Mouse (Mus musculus) limb, embryonic 11.5 days (tissue): ENCODE results near the gene Olfr963. TPM values are rescaled to one million over a fixed set of nuclear protein-coding genes. Genes with fewer than 3 reads are reported as not detected.
A peak's percentile ranks its signal among the peaks of the same experiment; 100 is the strongest.
"Not testable (repeated sequence)": the region's sequence is repeated elsewhere in the genome, so short reads cannot be mapped to it uniquely, and the experiment has no call there.

ENCODE experiments used
- ATAC-seq: fragments of 200-750 bp; cut with Nextera tagmentation; 2 replicates; pipeline ENCODE4 v1.8.0; 2017; ENCODE audit warnings: low read depth; ENCODE audit not compliant: insufficient number of reproducible peaks, low FRiP score, low TSS enrichment
- DNase-seq: peaks from one replicate; pipeline ENCODE4 v3.0.0-alpha.2; 2015; ENCODE audit warnings: low spot score
- H3K27ac ChIP-seq: fragments of 300-500 bp; sonication (generic); replicated peaks from 2 replicates; pipeline ENCODE4 v1.5.1; 2014; ENCODE audit warnings: low read depth, mild to moderate bottlenecking, low read length
- H3K27me3 ChIP-seq: fragments of 300-500 bp; sonication (generic); 2 replicates; pipeline ENCODE4 v1.6.1; 2014; ENCODE audit warnings: mild to moderate bottlenecking, low read length, mixed read lengths; ENCODE audit not compliant: control insufficient read depth, insufficient read depth
- H3K36me3 ChIP-seq: fragments of 300-500 bp; sonication (generic); 2 replicates; pipeline ENCODE4 v1.6.1; 2014; ENCODE audit warnings: mild to moderate bottlenecking, low read length, moderate library complexity, mixed read lengths; ENCODE audit not compliant: control insufficient read depth, insufficient read depth
- H3K4me1 ChIP-seq: fragments of 300-500 bp; sonication (generic); 2 replicates; pipeline ENCODE4 v1.6.1; 2014; ENCODE audit warnings: low read length, mixed read lengths; ENCODE audit not compliant: control insufficient read depth, insufficient read depth
- H3K4me2 ChIP-seq: fragments of 300-500 bp; sonication (generic); 2 replicates; pipeline ENCODE4 v1.6.1; 2014; ENCODE audit warnings: low read depth, mild to moderate bottlenecking, moderate library complexity; ENCODE audit not compliant: severe bottlenecking
- H3K4me3 ChIP-seq: fragments of 300-500 bp; sonication (generic); 2 replicates; pipeline ENCODE4 v1.5.1; 2014; ENCODE audit warnings: low read depth, low read length
- H3K9ac ChIP-seq: fragments of 300-500 bp; sonication (generic); 2 replicates; pipeline ENCODE4 v1.6.1; 2014; ENCODE audit warnings: mild to moderate bottlenecking, low read length
- H3K9me3 ChIP-seq: fragments of 300-500 bp; sonication (generic); 2 replicates; pipeline ENCODE4 v1.6.1; 2016; ENCODE audit warnings: low read length; ENCODE audit not compliant: control insufficient read depth
- WGBS: fragments of 180-500 bp; shearing (Covaris S2); extraction: QIAGEN DNeasy Blood & Tissue Kit; methylation state at CpG from one replicate; pipeline ENCODE4 v1.1.7; 2014; 5-methylcytosine and 5-hydroxymethylcytosine counted together
- polyA plus RNA-seq: library from polyadenylated mRNA; unstranded; fragments of >200 nt; fragmentation: Nextera tagmentation; extraction: Ambion mirVana; gene quantifications from 2 replicates; pipeline ENCODE4 v1.2.1, GENCODE M21; 2014

The Olfr963 gene
- polyA plus RNA-seq, 1 experiment from 2014 or later: not detected

DNA sequence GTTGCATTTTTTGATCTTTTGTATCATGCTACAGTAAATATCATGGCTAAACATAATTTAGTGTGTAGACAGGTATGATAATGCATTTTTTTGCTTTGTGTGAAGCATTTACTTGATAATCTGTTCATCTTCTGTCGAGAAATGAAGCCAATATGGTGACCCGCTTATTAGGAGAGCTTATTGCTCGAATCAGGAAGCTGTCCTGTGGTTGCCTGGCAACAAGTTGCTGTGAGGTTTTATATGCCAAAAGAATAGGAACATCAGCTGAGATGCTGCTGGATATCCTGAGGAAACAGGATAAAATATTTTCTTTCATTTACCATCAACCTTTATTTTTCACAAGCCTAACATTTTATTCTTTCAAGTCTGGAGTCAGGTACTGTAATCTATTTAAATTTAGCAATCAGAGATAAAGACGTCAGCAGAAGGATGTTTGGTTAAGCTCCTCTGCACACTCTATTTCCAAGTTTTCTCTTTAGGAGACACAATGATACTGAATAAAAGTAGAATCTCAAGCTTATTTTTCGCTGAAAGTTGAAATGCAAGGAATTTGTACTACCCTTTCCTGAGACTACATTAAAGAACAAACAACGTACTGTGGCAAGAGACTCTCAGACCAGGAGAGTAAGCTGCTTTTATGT, 12.1 kb upstream of the Olfr963 start:
- WGBS: 81% methylated on average over 6 of the region's 6 CpGs
- no peak for ATAC-seq

DNA sequence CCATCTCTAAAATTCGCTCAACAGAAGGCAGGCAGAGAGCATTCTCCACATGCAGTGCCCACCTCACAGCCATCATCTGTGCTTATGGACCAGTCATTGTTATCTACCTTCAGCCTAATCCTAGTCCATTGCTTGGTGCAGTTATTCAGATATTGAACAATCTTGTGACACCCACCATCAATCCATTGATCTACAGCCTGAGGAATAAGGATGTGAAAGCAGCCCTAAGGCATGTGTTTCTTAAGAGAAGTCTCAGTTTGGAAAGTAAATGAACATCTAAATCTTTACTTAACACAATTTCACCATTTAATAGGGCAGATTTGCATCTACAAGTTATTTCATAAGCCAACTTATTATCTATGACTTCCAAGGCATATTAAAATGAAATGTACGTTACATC, 2.7 kb downstream of the Olfr963 start:
- Histone ChIP-seq H3K4me1 (no peaks in the 10 kb centered on the region), H3K4me2 (no peak overlapping the region)
- ATAC-seq: no peak

More for the DNA sequence above, 12.1 kb upstream of the Olfr963 start:
- Histone ChIP-seq H3K36me3 (no peaks in the 10 kb centered on the region), H3K27ac (no peak overlapping the region), H3K27me3 (no peaks in the 10 kb centered on the region), H3K9me3 (no peaks in the 10 kb centered on the region), H3K4me2 (no peak overlapping the region), H3K4me3 (no peak overlapping the region), H3K9ac (no peak overlapping the region), H3K4me1 (no peaks in the 10 kb centered on the region)
- DNase-seq: no peak

DNA sequence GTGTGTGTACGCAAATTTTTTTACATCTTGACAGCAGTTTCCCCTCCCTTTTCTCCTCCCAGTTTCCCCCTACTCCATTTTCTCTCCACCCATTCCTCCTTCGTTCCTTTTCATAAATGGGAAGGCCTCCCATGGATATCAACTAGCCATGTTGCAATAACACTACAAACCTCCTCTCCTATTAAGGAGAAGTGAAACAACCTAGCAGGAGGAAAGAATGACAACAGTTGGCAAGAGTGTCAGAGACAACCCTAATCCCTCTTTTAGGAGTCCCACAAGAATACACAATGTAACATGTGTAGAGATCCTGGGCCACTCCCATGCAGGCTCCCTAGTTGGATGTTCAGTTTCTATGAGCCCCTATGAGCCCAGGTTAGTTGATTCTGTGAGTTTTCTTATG, 7.8 kb downstream of the Olfr963 start:
- no peaks in the 10 kb centered on the region for H3K9me3 ChIP-seq

More for the DNA sequence above, 2.7 kb downstream of the Olfr963 start:
- Histone ChIP-seq H3K9me3 (no peaks in the 10 kb centered on the region), H3K36me3 (no peaks in the 10 kb centered on the region), H3K27me3 (no peaks in the 10 kb centered on the region), H3K9ac (no peak overlapping the region), H3K4me3 (no peak overlapping the region), H3K27ac (no peak overlapping the region)
- no peak for DNase-seq
- WGBS: 70% methylated on average over 2 of the region's 2 CpGs

DNA sequence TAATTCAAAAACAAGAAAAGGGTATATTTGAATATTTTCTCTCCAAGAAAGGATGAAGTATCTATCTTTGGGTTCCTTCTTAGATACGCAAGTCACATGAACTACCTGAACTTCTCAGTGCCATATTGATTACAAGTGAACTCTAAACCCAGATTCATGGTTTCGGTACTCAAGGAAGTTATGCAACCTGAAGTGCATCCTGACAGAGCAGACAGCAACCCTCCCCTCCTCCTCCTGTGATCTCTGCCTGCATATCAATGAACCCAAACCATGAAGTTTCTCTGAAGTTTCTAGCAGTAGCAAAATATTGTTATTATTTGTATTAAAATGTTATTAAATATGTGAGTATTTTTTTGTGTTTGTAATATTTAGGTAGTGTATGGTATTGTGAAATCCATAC, 11.6 kb downstream of the Olfr963 start:
- no peaks in the 10 kb centered on the region for H3K27me3 ChIP-seq
- no peak overlapping the region for H3K9ac ChIP-seq
- no peaks in the 10 kb centered on the region for H3K9me3 ChIP-seq
- DNase-seq: no peak
- no peak overlapping the region for H3K4me3 ChIP-seq
- no peak overlapping the region for H3K27ac ChIP-seq
- H3K4me1 ChIP-seq: no peaks in the 10 kb centered on the region
- H3K36me3 ChIP-seq: no peaks in the 10 kb centered on the region
- 92% methylated on average over 2 of the region's 2 CpGs for WGBS
- no peak overlapping the region for H3K4me2 ChIP-seq
- no peak for ATAC-seq

More for the DNA sequence above, 7.8 kb downstream of the Olfr963 start:
- Histone ChIP-seq H3K27ac (no peak overlapping the region), H3K4me3 (no peak overlapping the region), H3K4me2 (no peak overlapping the region), H3K27me3 (no peaks in the 10 kb centered on the region), H3K4me1 (no peaks in the 10 kb centered on the region), H3K36me3 (no peaks in the 10 kb centered on the region), H3K9ac (no peak overlapping the region)
- DNase-seq: no peak
- ATAC-seq: no peak
- WGBS: 85% methylated on average over 2 of the region's 2 CpGs

DNA sequence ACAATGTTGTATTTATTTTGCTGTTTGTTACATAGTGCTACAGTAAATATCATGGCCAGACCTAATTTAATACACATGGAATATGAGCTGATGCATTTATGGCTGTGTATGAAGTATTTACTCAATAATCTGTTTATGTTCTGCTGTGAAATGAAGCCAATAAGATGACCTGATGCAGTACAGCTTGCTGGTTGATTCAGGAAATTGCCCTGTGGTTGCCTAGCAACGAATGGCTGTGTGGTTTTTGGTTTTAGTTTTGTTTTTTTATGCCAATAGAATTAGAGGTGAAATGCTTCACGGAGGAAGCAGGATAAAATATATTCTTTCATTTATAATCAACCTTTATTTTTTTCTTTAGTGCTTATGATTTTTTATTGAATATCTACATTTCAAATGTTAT, 12.3 kb downstream of the Olfr963 start:
- H3K36me3 ChIP-seq: no peaks in the 10 kb centered on the region
- H3K9ac ChIP-seq: no peak overlapping the region
- H3K9me3 ChIP-seq: no peaks in the 10 kb centered on the region
- no peak overlapping the region for H3K4me3 ChIP-seq
- no peaks in the 10 kb centered on the region for H3K27me3 ChIP-seq
- DNase-seq (no peak), ATAC-seq (peak; percentile 26; the same call in 1 of the 2 replicates)
- no peak overlapping the region for H3K27ac ChIP-seq
- no peaks in the 10 kb centered on the region for H3K4me1 ChIP-seq
- H3K4me2 ChIP-seq: no peak overlapping the region
- 69% methylated on average over 2 of the region's 2 CpGs for WGBS

DNA sequence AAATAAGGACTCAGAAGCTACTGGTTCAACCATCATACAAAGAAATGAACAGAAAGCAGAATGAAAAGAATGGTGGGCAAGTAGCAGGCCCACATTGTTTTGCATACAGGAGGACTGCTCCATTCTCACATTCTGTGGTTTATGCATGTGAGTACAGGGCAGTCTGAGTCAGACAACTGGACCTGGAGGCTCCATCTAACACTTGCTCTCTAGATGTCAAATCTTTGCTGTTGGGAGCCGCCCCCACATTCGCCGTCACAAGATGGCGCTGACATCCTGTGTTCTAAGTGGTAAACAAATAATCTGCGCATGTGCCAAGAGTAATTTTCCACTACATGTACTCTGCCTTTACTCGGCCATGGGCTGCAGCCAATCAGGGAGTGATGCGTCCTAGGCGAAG, 34.1 kb downstream of the Olfr963 start:
- 85% methylated on average over 7 of the region's 8 CpGs for WGBS
- not testable (repeated sequence) for ATAC-seq

DNA sequence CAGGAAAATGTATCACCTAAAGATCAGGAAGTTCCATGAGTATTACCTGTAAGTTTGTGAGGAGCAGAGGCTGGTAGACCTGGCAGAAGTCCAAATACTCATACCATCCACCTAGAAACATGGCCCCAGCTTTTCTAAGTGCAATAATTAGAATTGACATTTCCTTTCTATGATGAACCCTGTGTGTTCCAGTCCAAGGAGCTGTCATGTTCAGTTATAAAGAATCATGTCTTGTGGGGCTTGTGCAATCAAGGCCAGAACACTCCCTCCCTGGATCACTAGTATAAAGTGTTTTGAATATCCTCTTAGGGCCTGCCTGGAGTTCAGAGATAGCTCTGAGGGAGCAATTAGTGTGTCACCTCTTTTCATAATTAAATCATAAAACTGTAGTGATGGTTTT, 40.0 kb downstream of the Olfr963 start, which contains the start of gene Olfr149:
Olfr149 (minus strand) TSS at position 101 of the 400 bp plus-strand sequence.
- ATAC-seq: no peak
- H3K4me3 ChIP-seq: no peak within 1 kb of the TSS
- no peak within 1 kb of the TSS for H3K4me2 ChIP-seq
- no peak for DNase-seq
- no peak within 1 kb of the TSS for H3K9ac ChIP-seq
- no peaks in the 10 kb centered on the region for H3K27me3 ChIP-seq
- H3K27ac ChIP-seq: no peak within 1 kb of the TSS
- H3K4me1 ChIP-seq: no peaks in the 10 kb centered on the region
- no peaks in the 10 kb centered on the region for H3K9me3 ChIP-seq
- H3K36me3 ChIP-seq: no peaks in the 10 kb centered on the region

More for the DNA sequence above, 34.1 kb downstream of the Olfr963 start:
- not testable (repeated sequence) for H3K36me3 ChIP-seq, H3K9ac ChIP-seq, H3K9me3 ChIP-seq, H3K4me3 ChIP-seq, DNase-seq, H3K4me2 ChIP-seq, H3K27me3 ChIP-seq, H3K27ac ChIP-seq, H3K4me1 ChIP-seq

DNA sequence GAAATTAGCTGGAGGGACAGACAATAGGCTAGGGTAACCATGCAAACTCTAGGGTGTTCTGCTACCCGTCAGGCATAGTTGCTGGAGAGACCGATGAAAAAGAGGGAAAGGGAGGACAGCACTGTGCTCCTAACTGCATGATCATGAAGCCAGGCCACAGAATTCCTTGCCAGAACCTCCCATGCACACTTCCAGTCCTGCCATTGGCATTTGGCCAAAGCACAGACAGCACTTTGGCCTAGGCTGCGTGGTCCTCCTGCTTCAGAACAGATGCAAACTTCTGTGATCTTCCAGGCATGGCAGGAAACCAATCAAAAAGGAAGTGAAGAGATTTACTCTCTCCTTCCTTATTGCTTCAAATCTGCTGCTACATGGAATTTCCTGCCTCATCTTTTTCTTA, 42.0 kb downstream of the Olfr963 start:
- Histone ChIP-seq H3K9ac (no peak overlapping the region), H3K4me3 (no peak overlapping the region), H3K9me3 (no peaks in the 10 kb centered on the region), H3K36me3 (no peaks in the 10 kb centered on the region), H3K4me2 (no peak overlapping the region), H3K27me3 (no peaks in the 10 kb centered on the region), H3K4me1 (no peaks in the 10 kb centered on the region), H3K27ac (no peak overlapping the region)
- DNase-seq (no peak), ATAC-seq (no peak)
- 76% methylated on average over 3 of the region's 3 CpGs for WGBS

DNA sequence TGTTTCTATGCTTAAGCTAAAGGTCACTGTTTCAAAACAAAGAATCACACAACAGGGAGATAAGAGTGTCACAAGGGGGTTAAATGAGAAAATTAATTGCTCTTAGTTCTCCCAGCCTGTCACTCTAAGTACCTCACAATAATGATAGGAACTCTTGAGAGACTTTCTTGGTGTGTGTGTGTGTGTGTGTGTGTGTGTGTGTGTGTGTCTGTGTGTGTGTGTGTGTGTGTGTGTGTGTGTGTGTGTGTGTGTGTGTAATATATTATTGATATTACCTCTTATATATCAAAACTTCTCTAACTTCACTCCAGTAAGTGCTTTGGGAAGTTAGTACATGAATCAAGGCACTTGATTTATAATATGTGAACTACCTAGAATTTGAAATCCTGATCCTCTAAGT, 44.0 kb downstream of the Olfr963 start, which contains the start of gene Olfr965:
Olfr965 (plus strand) TSS at position 301 of the 400 bp plus-strand sequence.
- Histone ChIP-seq H3K4me2 (no peak within 1 kb of the TSS), H3K4me3 (no peak within 1 kb of the TSS), H3K9ac (no peak within 1 kb of the TSS), H3K27ac (no peak within 1 kb of the TSS), H3K36me3 (no peaks in the 10 kb centered on the region), H3K4me1 (no peaks in the 10 kb centered on the region), H3K9me3 (no peaks in the 10 kb centered on the region), H3K27me3 (no peaks in the 10 kb centered on the region)
- DNase-seq (no peak), ATAC-seq (no peak)
